Mouse (Mus musculus): ENCODE data around the gene Taf8. TPM values are rescaled to one million over a fixed set of nuclear protein-coding genes. Genes with fewer than 3 reads are reported as not detected.

Gene Taf8
- total and polyA plus RNA-seq, 3 experiments: 15.2 to 25.7 TPM; not detected in 1

DNA sequence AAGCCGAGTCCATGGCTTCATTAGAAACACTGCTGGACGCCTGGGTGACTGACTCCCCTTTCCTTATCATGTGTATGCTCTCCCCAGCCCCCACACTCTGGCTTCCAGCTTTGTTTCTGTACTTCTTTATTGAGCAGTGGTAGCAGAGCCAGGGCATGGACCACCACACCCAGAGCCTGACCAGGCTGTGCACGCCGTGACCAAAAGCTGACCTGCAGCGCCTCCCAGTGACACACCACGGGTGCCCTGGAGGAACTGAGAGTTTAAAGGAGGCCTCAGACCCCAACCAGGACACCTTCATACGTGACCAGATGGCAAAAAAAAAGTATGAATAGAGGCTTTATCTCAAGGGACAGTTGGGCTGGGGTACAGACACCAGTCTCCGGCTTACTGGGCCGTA lies 11.3 kb downstream of the Taf8 start:
- no peak for DNase-seq (ENCODE audit: low read depth, low spot score)
- Histone ChIP-seq H3K27me3 (ENCODE audit: control insufficient read depth in 1 of 2, insufficient read depth in 2 of 2, low read length in 2 of 2) (no peaks in the 10 kb centered on the region), H3K9me3 (replicated peaks; ENCODE audit: insufficient read depth, low read length) (no peaks in the 10 kb centered on the region), H3K4me3 (ENCODE audit: control insufficient read depth in 1 of 2, insufficient read depth in 1 of 2, low read depth in 2 of 2, low read length in 2 of 2) (no peak overlapping the region), H3K79me2 (ENCODE audit: control insufficient read depth, insufficient read depth, low read length, poor library complexity) (no peaks in the 10 kb centered on the region), H3K9ac (ENCODE audit: control insufficient read depth, low read depth, low read length, poor library complexity, severe bottlenecking) (no peak overlapping the region), H3K36me3 (ENCODE audit: control insufficient read depth in 1 of 2, insufficient read depth in 2 of 2, low read length in 2 of 2) (no peaks in the 10 kb centered on the region; a peak in 2 of 4 replicates), H3K27ac (ENCODE audit: control insufficient read depth, low read depth, low read length) (no peak overlapping the region), H3K4me1 (ENCODE audit: control insufficient read depth in 1 of 2, insufficient read depth in 2 of 2, low read length in 2 of 2) (peaks cover 0 to 3% of the 10 kb centered on the region in 2 experiments; a peak in 1 of 4 replicates)
- TF ChIP-seq HCFC1 (IDR thresholded peaks at IDR 0.05; ENCODE audit: low read depth, low read length): no peak
- peak; percentile 20 for TF ChIP-seq RAD21 (IDR thresholded peaks at IDR 0.05; ENCODE audit: low read depth, low read length)
- peak in 2 of 3 experiments; percentile 34 to 40; a peak in 4 of 6 replicates for TF ChIP-seq CTCF (IDR thresholded peaks at IDR 0.05 in 2 of 3, conservative IDR thresholded peaks at IDR 0.05 in 1 of 3; ENCODE audit: control insufficient read depth in 1 of 3, insufficient read depth in 1 of 3, low read depth in 2 of 3, low read length in 3 of 3, poor library complexity in 1 of 3, severe bottlenecking in 1 of 3)

DNA sequence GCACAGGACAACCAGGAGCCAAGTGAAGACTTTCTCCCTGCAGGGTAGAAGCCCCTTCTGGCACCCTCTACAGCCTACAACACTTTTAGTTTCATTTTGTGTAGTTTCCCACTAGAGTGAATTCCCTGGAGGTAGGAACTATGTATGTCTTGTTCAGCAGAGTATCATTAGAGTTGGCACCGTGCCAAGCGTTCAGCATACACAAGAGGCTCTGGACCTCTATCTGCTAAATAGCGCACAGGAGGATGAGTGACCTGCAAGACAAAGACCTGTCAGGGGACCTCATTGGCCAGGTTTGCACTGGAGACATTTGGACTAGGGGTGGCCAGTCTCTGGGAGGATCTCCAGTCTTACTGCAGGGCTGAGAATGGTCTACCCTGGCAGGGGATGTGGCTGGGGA lies 16.3 kb downstream of the Taf8 start:
- Histone ChIP-seq H3K79me2 (ENCODE audit: control insufficient read depth, insufficient read depth, low read length, poor library complexity) (no peaks in the 10 kb centered on the region), H3K4me3 (ENCODE audit: control insufficient read depth in 1 of 2, insufficient read depth in 1 of 2, low read depth in 2 of 2, low read length in 2 of 2) (0 out of 4 replicates have a peak overlapping the region, but pooled peaks of 1 of the 2 experiments have one; percentile 31), H3K9me3 (replicated peaks; ENCODE audit: insufficient read depth, low read length) (no peaks in the 10 kb centered on the region), H3K9ac (ENCODE audit: control insufficient read depth, low read depth, low read length, poor library complexity, severe bottlenecking) (no peak overlapping the region; the same call in 1 of the 2 replicates), H3K4me1 (ENCODE audit: control insufficient read depth in 1 of 2, insufficient read depth in 2 of 2, low read length in 2 of 2) (peaks cover 0 to 18% of the 10 kb centered on the region in 2 experiments; a peak in 3 of 4 replicates), H3K27ac (ENCODE audit: control insufficient read depth, low read depth, low read length) (no peak overlapping the region), H3K27me3 (ENCODE audit: control insufficient read depth in 1 of 2, insufficient read depth in 2 of 2, low read length in 2 of 2) (no peaks in the 10 kb centered on the region), H3K36me3 (ENCODE audit: control insufficient read depth in 1 of 2, insufficient read depth in 2 of 2, low read length in 2 of 2) (peaks cover 0 to 7% of the 10 kb centered on the region in 2 experiments; a peak in 2 of 4 replicates)
- TF ChIP-seq ELF1 (IDR thresholded peaks at IDR 0.05; ENCODE audit: low read depth, low read length) (no peak), CHD1 (IDR thresholded peaks at IDR 0.05; ENCODE audit: low read depth, low read length) (no peak), SIN3A (IDR thresholded peaks at IDR 0.05; ENCODE audit: low read length) (no peak), NRF1 (IDR thresholded peaks at IDR 0.05; ENCODE audit: insufficient read depth, low read depth, low read length, poor library complexity, severe bottlenecking) (no peak)
- DNase-seq (ENCODE audit: low read depth, low spot score): peak; percentile 58

DNA sequence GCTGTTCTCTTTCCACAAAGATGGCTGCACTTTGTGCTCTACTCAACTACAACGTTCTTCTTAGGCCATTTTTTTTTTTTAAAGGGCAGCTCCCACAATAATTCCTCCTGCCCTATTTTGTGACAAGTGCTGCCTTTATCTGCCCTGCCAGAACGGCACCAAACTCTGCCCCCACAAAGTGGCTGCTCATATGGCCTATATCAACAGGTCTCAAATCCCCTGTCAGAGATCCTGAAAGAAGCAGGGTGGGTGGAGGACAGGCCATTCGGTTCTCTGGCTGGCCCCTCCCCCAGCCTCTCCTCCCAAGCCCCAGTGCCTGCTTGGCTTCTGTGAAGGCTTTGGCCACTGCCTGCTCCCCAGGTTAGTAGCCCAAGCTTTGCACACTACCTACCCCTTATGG lies 17.1 kb downstream of the Taf8 start:
- H3K36me3 ChIP-seq (ENCODE audit: control insufficient read depth in 1 of 2, insufficient read depth in 2 of 2, low read length in 2 of 2): peaks cover 0 to 7% of the 10 kb centered on the region in 2 experiments; a peak in 2 of 4 replicates
- no peaks in the 10 kb centered on the region for H3K9me3 ChIP-seq (replicated peaks; ENCODE audit: insufficient read depth, low read length)
- peak; percentile 61 for DNase-seq (ENCODE audit: low read depth, low spot score)
- no peaks in the 10 kb centered on the region for H3K79me2 ChIP-seq (ENCODE audit: control insufficient read depth, insufficient read depth, low read length, poor library complexity)
- H3K27ac ChIP-seq (ENCODE audit: control insufficient read depth, low read depth, low read length): peak overlapping the region; percentile 67
- peak overlapping the region; percentile 49 for H3K9ac ChIP-seq (ENCODE audit: control insufficient read depth, low read depth, low read length, poor library complexity, severe bottlenecking)
- peaks cover 0 to 25% of the 10 kb centered on the region in 2 experiments; a peak in 3 of 4 replicates for H3K4me1 ChIP-seq (ENCODE audit: control insufficient read depth in 1 of 2, insufficient read depth in 2 of 2, low read length in 2 of 2)
- no peaks in the 10 kb centered on the region for H3K27me3 ChIP-seq (ENCODE audit: control insufficient read depth in 1 of 2, insufficient read depth in 2 of 2, low read length in 2 of 2)
- peak; percentile 52; the same call in 1 of the 2 replicates for TF ChIP-seq ZNF384 (IDR thresholded peaks at IDR 0.05; ENCODE audit: low read depth, low read length)
- no peak for TF ChIP-seq E2F4 (IDR thresholded peaks at IDR 0.05; ENCODE audit: borderline replicate concordance, low read depth, low read length)
- peak overlapping the region; percentile 17 to 31 for H3K4me3 ChIP-seq (ENCODE audit: control insufficient read depth in 1 of 2, insufficient read depth in 1 of 2, low read depth in 2 of 2, low read length in 2 of 2)
